Mouse (Mus musculus): ENCODE measurements around the gene Tbc1d8.
A peak's percentile ranks its signal among the peaks of the same experiment; 100 is the strongest.

- TF ChIP-seq CTCF (IDR thresholded peaks at IDR 0.05; ENCODE audit: borderline replicate concordance, control insufficient read depth, extremely low read depth, insufficient read depth, low read length, poor library complexity) (peak; percentile 91), POLR2A (IDR thresholded peaks at IDR 0.05; ENCODE audit: control insufficient read depth, extremely low read depth, insufficient read depth, low read length, poor library complexity) (no peak)
These were observed 86.4 kb downstream of the Tbc1d8 start for GRCm38 (mm10) chr1:39392189-39392588.

Data from thymus, adult 2 months (tissue).